Mouse (Mus musculus) adrenal gland, adult (tissue): Measurements from ENCODE around the gene Eif4b.

Source experiments
- DNase-seq, 2 experiments: peaks; one replicate each; pipeline ENCODE4 v3.0.0; 2022 to 2023; ENCODE audit warnings: low spot score in 1 of 2; ENCODE audit not compliant: inconsistent age in 2 of 2

Gene Eif4b

DNA sequence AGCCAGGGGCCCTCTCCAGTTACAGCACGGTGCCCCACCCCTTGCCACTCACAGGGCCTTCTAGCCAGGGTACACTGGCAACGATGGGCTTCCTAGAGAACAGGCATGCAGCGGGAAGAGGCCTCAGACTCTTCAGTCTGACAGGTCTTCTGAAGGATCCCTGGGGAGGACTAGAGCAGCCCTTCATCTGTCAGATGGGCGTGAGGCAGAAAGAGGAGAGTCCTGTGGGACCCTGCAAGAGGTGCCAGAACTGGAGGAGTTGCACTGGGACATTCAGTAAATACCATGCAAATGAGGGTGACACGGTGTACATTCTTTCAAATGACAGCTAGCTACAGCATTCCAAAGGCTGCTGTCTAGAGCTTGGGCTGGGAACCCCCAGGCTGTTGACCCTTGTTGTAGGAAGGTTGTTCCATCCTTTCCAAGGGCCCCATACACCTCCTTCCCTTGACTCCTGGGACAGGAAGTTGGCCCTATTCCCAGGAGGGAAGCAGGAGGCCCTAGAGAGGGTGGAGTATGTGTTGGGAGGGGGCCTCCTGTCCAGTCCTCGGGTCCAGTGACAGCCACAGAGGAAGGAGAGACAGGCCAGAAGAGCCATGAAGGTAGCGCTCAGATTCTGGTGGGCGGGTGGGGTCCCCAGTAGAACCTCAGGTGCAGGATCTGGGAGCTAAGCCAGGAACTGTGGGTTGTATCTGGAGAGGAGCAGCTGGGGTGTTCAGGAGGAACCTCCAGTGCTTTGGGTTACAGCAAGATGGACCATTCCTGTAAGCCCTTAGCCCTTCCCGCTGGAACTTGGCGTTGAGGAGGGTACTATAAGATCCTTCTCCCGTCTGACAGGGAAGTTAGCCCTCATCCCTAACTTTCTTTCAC, 28.3 kb downstream of the Eif4b start:
- peak; percentile 73 to 87 for DNase-seq

DNA sequence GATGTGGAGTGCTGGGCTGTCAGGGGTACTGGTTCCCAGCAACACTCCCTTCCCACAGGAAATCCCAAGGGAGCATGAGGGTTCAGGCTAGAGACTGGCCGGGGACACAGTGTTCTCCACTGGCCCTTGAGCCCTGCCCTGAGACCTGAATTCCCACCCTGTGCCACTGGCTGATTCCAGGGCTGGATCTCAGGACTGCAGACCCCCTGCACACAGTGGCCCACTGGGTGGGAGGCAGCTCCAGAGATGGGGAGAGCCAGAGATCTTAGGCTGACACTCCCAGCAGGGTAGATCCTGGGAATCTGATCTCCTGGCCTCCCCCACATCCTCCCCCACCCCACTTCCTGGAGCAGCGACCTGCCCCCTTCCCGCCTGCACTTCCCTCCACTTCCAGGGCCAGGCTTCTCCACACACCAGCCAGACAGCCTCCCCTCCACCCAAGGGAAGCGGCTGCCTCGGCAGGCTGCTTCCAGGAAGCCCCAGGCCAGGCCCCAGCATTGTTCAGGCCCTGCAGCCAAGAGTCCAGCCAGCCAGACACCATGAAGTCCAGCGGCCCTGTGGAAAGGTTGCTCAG, 29.1 kb downstream of the Eif4b start:
- DNase-seq, result peak; percentile 72 to 85

DNA sequence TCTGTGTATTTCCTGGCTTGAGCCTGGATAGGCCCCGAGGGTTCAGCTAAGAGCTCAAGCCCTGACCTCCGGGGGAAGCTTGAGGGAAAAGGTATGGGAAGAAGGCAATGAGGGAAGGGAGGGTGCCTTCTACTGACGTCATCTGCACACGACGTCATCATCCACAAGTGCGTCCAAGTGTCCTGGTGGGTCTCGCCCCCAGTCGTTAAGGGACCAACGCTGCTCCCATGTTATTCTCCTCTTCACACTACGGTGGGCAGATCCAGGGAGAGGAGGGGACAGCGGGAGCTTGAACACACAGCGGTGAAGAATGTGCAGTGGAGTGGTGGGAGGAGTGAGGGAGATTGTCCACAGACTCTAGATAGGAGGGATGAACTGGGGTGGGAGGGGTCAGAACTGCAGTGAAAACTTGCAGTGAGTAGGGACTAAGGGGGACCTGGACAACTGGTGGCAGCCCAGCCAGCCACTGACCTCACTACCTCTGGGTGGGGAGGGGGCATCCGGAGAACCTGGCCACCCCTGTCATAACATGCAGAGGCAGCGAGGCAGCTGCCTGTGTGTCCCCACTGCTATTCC, 29.9 kb downstream of the Eif4b start:
- DNase-seq, result peak in 1 of 2 experiments; percentile 45

DNA sequence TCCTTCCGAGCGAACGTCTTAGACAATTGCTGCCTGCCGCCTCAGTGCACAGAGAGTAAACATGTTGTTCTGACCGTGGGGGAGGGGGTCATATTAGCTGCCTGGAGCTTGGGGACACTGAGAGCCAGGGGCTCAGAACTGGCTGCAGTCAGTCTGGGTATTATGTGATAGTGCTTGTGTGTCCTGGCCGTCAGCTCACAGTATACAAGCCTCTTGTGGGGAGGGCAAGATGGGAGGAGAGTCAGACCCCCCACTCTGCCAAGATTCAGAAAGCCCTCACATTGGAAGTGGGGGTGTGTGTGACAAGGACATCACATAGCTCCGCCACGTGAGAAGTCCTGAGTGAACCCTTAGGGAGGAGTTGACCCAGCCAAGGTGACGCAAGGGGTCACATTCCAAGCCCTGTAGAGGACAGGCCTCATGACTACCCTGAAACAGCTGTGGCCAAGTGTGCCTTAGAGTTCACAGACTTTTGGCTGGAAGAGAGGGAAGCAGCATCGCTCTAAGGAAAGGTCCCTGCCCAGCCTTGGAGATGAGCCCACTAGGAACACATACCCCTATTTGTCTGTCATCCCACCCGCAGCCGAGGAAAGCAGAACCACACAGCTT, 30.5 kb downstream of the Eif4b start:
- peak; percentile 83 to 93 for DNase-seq

DNA sequence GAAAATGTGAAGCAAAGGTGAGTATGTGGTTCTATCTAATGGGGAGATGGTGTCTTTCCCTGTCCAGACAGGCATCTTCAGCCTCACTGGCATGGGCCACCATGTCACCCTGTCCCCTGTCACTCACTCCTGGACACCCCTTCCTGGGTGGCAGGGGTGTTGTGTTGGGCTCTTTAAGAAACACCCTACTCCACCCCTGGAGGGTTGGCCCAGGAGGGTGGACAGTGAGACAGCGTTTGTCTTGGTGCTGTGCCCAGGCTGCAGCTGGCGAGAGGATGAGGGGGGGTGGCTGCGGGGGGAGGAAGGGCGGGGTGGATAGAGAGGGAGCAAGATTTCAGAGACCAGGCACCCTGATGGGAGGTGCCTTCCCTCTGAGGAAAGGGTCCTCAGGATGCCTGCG, 31.8 kb downstream of the Eif4b start:
- DNase-seq, result peak; percentile 81 to 90

DNA sequence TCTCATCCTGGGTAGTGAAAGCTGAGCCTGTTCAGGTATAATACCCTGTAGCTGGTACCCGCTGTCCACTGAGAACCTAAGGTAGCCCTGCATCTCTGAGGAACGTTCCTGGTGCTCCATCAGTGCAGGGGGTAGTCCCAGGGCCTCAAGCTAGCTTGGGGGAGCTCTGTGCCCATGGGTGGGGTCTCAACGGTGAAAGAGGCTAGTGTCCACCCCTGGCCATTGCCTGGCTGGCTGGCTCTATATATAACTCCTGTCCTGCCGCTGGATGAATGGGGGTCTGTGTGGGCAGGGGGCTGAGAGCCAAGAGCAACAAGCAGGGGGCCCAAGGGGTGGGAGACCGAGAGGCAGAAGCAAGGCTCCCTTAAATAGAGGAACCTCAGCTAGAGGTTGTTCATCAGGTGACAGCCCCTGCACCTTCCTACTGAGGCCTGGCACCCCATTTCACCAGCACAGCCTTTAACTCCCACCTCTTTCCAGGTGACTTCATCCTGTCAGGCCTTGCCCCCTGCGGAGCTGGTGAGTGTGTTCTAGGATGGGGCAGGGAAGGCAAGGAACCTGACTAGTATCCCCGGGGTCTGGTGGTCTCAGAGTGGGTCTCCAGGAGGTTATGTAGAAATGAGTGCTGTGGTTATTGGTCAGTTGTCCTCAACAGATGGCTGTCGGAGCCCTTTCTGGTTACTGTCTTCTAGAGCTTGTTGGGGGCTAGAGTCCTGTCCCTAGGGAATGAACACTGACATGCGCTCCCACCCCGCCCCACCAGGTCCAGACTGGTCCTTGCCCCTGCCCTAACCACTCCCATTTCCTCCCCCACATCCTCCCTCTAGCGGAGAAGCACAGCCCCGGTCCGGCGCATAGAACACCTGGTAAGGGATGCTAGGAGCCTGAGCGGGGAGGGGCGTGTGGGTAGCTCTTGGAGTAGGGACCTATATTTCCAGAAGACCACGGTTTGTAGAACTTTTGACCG, 32.5 kb downstream of the Eif4b start:
- peak; percentile 47 to 70 for DNase-seq

DNA sequence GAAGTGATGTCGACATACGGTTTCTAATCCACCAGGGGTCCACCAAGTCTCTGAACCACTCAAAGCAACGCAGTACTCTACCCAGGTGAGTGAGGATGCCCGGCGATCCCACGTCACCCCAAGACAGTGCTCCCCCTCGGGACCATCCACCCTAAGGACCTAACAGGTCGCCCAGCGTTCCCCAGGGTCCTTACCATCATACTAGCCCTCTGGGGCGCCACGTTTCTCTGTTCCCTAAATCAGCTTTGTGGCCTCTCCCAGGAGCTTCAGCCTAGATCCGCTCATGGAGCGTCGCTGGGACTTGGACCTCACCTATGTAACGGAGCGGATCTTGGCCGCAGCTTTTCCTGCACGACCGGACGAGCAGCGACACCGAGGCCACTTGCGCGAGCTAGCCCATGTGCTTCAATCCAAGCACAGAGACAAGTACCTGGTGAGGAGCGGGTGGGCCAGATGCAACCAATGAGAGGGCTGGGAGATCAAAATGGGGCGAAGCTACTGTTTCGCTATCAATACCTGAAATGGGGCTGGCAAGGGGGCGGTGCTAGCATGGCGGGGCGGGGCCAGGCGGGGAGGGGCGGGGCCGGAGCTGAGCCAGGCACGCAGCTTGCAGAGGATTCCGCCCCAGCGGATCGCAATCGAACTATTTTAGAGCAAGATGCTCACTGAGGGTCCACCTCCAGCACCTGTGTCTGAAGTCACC, 33.3 kb downstream of the Eif4b start:
- peak; percentile 51 to 71 for DNase-seq

DNA sequence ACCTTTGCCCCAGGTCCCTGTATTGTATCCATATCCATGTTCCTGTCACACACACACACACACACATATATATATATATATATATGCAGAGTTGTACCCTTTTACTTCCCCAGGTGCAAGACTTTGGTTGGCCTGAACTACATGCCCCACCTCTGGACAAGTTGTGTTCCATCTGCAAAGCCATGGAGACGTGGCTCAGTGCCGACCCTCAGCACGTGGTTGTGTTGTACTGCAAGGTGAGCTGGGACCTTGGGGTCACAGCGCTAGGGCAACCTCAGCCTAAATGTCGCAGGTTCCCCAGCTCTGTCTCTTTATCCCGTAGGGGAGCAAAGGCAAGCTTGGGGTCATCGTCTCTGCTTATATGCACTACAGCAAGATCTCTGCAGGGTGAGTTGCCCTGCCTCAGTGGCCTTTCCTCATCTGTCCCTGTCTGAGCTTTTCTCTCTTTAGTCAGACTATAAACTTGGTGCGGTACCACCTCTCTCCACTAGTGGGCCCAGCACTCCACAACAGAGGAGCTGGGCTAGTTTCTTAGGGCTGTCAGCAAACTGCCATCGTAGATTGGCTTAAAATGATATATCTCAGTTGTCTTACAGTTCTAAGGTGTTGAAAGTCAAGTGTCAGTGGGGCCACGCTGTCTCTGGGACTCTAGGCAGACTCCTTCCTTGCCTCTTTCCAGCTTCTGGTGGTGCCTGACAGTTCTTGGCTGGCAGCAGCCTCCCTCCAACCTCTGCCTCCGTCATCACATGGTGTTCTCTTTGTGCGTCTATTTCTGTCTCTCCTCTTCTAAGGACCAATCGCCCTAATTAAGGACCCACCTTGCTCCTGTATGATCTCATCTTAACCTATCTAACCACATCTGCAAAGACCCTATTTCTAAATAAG, 34.4 kb downstream of the Eif4b start:
- peak; percentile 65 to 88 for DNase-seq

DNA sequence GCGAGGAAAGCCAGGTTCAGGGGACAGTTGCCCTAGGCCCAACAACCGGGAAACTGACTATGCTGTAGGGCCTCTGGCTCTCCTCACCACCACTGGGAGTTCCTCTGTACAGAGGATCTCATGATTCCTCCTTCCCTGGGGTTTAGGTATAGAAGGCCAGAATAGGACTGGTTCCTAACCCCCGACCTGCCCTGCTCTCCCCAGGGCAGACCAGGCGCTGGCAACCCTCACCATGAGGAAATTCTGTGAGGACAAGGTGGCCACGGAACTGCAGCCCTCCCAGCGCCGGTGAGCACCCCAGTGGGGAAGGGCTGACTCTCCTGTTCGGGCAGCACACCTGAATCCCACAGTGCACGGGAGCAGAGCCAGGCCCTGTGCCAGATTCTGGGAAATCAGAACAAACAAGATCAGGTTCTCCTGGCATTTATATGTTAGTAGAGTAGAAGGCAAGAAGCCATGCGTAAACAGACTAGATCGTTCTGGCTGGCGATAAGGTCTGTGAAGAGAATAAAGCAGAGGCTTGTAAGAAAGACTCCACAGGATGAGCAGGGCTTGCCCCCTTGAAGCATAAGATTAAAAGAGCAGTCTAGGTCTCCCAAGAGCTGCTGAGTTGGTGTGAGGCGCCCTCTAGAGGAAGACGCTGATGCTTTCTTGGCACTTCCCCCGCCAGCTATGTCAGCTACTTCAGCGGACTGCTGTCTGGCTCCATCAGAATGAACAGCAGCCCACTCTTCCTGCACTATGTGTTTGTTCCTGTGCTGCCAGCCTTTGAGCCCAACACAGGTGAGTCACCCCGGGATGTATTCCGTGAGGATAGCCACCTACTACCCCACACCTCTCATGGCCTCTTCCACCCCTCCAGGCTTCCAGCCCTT, 35.3 kb downstream of the Eif4b start:
- DNase-seq, result peak; percentile 79 to 92

DNA sequence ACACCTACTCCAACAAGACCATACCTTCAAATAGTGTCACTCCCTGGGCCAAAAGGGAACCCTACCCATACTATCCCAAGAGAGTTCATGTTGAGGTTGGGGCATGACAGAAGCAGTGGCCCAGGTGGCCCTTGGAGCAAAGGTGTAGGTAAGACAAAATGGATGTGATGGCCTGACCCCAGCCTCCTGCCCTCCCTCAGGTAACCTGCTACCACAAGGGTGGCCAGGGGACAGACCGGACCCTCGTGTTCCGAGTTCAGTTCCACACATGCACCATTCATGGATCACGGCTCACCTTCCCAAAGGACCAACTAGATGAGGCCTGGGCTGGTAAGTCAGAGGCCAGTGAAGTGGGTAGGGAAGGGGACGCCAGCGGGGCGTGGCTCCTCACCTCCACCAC, 36.7 kb downstream of the Eif4b start:
- peak in 1 of 2 experiments; percentile 40 for DNase-seq

DNA sequence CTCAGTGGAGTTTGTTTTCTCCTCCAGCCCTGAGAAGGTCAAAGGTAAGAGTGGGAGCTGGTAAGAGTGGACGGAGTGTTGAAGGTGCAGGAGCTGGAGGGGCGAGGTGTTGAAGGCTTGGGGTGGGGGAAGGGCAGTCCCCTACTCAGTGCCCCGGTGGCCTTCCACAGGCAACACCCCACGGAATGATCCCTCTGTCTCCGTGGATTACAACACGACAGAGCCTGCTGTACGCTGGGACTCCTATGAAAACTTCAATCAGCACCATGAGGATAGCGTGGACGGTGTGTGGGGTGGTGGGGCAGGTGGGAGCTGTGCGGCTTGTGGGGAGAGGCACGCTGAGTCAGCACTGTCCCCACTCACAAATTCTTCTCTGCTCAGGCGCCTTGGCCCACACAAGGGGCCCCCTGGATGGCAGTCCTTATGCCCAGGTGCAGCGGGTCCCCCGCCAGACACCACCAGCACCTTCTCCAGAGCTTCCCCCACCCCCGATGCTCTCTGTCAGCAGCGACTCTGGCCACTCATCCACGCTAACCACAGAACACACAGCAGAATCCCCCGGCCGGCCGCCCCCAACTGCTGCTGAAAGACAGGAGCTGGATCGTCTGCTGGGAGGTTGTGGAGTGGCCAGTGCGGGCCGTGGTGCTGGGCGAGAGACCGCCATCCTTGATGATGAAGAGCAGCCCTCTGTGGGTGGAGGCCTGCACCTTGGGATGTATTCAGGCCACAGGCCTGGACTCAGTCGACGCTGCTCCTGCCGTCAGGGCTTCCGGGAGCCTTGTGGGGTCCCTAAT, 37.3 kb downstream of the Eif4b start:
- no peak for DNase-seq

DNA sequence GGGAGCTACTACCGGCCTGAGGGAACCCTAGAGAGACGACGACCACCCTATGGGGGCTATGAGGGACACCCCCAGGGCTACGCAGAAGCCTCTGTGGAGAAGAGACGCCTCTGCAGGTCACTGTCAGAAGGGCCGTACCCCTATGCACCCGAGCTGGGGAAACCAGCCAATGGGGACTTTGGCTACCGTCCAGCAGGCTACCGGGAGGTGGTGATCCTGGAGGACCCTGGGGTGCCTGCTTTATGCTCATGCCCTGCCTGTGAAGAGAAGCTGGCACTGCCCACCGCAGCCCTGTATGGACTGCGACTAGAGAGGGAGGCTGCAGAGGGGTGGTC, 37.9 kb downstream of the Eif4b start:
- peak; percentile 31 to 54 for DNase-seq

DNA sequence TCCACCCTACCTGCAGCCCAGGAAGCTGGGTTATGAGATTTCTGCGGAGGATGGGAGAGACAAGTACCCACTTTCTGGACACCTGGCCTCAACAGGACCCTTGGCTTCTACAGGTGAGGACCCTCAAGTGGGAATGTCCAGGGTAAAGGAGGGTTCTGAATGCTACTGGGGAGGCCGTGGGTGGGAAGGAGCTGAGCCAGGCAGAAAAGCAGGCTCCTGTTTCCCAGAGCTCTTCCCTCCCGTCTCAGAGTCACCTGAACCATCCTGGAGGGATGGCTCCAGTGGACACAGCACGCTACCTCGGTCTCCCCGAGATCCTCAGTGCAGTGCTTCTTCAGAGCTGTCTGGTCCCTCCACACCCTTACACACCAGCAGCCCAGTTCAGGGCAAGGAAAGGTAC, 38.6 kb downstream of the Eif4b start:
- no peak for DNase-seq

DNA sequence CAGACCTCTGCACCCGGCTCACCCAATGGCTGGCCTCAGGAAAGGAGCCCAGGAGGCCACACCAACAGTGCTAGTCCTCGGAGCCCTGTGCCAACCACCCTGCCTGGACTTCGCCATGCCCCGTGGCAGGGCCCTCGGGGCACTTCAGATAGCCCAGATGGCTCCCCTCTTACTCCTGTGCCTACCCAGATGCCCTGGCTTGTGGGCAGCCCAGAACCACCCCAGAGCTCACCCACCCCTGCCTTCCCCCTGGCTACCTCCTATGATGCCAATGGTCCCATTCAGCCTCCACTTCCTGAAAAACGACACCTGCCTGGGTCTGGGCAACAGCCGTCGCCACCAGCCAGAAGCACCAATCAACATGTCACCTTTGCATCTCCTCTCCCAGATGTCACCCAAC, 39.3 kb downstream of the Eif4b start:
- DNase-seq, result peak in 1 of 2 experiments; percentile 32

DNA sequence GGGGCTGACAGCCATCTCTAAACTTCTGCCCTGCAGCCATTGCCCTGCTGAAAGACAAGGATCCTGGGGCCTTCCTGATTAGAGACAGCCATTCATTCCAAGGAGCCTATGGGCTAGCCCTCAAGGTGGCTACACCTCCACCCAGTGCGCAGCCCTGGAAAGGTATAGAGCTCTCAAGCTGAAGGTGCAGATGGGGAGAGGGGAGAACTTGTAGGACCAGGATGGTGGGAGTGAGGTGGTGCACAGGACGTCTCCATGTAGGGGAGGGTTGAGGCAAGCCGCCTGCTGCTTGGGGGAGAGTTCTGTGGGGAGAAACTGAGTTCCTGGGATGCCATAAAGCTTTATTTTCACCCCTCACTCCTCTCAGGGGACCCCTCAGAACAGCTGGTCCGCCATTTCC, 40.1 kb downstream of the Eif4b start:
- no peak for DNase-seq

DNA sequence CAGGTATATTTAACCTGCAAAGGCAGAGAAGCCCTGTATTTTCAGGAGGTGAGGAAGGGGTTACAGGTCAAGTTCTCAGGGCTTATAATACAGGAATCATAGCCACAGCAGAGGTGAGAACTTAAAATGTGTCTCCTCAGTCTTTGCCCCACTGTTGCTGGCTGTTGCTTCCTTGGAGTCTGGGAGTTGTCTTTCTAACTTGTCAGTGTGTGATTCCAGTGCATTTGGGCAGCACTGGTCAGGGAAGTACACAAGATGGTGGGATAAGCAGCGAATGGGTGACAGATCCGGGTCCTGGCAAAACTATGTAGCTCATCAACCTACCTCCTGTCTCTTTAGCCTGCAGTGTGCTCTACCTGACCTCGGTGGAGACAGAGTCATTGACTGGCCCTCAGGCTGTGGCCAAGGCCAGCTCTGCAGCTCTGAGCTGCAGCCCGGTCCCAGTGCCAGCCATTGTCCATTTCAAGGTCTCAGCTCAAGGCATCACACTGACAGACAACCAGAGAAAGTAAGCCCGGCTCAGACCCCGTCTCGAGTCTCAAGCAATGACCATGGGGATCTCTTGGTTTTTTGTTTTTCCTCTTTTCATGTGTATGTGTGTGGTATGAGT, 41.2 kb downstream of the Eif4b start:
- DNase-seq, result peak; percentile 84 to 89

DNA sequence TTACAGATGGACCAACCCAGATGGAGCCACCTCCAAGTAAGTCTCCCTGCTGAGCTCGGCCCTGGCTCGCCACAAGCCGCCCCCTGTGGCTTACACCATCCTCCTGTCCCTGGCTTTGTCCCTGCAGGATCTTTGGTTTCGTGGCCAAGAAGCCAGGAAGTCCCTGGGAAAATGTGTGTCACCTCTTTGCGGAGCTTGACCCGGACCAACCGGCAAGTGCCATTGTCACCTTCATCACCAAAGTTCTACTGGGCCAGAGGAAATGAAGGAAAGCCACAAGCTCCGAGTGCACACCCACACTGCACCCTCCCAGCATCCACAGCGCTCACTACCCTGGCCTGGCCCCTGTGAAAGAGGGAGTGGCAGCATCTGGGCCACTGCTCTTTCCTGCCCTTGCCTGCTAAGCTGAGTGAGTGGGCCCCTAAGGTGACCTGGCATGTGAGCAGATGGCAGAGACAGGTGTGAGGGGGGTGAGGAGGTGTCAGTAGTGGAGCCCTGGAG, 42.2 kb downstream of the Eif4b start:
- peak in 1 of 2 experiments; percentile 77 for DNase-seq
